Mouse (Mus musculus) granulocyte monocyte progenitor cell, adult 5-6 weeks (primary cell): Measurements from ENCODE around the gene Tle6. TPM values are rescaled to one million over a fixed set of nuclear protein-coding genes. Genes with fewer than 3 reads are reported as not detected.

Experiments
- ATAC-seq: replicated peaks from 2 replicates; pipeline ENCODE4 v1.8.0; 2016; ENCODE audit warnings: mild to moderate bottlenecking, moderate TSS enrichment, inconsistent platforms; ENCODE audit not compliant: poor library complexity, severe bottlenecking
- total RNA-seq, 2 experiments: library from RNA; stranded (forward) in 1 of 2; stranded (reverse) in 1 of 2; fragments of 200-712, 200-1000 nt in 1 of 2; fragments of >200 nt in 1 of 2; fragmentation: Nextera tagmentation in 1 of 2; gene quantifications; 2 replicates each; pipeline ENCODE4 v1.2.3; 2014 to 2017

Tle6 gene
- total RNA-seq, 2 experiments from 2014 or later = 7.9 to 26.0 TPM

- ATAC-seq = no peak
These were observed 5.3 kb downstream of the Tle6 start for GRCm38 (mm10) chr10:81595599-81595998.

GRCm38 (mm10) chr10:81593935-81594334 is 6.9 kb downstream of the Tle6 start:
- no peak for ATAC-seq

- ATAC-seq = no peak
These were observed 7.7 kb downstream of the Tle6 start for GRCm38 (mm10) chr10:81593223-81593622.

GRCm38 (mm10) chr10:81592631-81593030 is 8.2 kb downstream of the Tle6 start:
- no peak for ATAC-seq

- ATAC-seq = no peak
These were observed 9.0 kb downstream of the Tle6 start for GRCm38 (mm10) chr10:81591846-81592245.

GRCm38 (mm10) chr10:81588739-81589138 is 12.1 kb downstream of the Tle6 start:
- ATAC-seq = no peak

GRCm38 (mm10) chr10:81583347-81583746 is 17.5 kb downstream of the Tle6 start:
- ATAC-seq = no peak

GRCm38 (mm10) chr10:81580441-81581070 is 20.3 kb downstream of the Tle6 start:
- peak; percentile 76 for ATAC-seq

- ATAC-seq = peak; percentile 46
These were observed 20.9 kb downstream of the Tle6 start for GRCm38 (mm10) chr10:81579967-81580366.

- ATAC-seq = no peak
These were observed 25.2 kb downstream of the Tle6 start for GRCm38 (mm10) chr10:81575695-81576094.

- peak; percentile 13; the same call in 1 of the 2 replicates for ATAC-seq
These were observed 25.7 kb downstream of the Tle6 start for GRCm38 (mm10) chr10:81575208-81575631.

- ATAC-seq = no peak
These were observed 26.5 kb downstream of the Tle6 start, which contains the start of gene Tle2 for GRCm38 (mm10) chr10:81574081-81575056. Gene Tle2 (plus strand): TSS chr10:81574561.

- ATAC-seq = no peak
These were observed 27.9 kb downstream of the Tle6 start for GRCm38 (mm10) chr10:81572975-81573374.

GRCm38 (mm10) chr10:81572133-81572671 is 28.7 kb downstream of the Tle6 start:
- ATAC-seq = no peak

- ATAC-seq = peak; percentile 84
These were observed 29.4 kb downstream of the Tle6 start for GRCm38 (mm10) chr10:81571501-81571876.

- ATAC-seq = peak; percentile 68
These were observed 29.9 kb downstream of the Tle6 start for GRCm38 (mm10) chr10:81570831-81571500.

- no peak for ATAC-seq
These were observed 30.6 kb downstream of the Tle6 start for GRCm38 (mm10) chr10:81570238-81570800.

- no peak for ATAC-seq
These were observed 31.2 kb downstream of the Tle6 start for GRCm38 (mm10) chr10:81569507-81570237.

GRCm38 (mm10) chr10:81568381-81569191 is 32.3 kb downstream of the Tle6 start:
- ATAC-seq = no peak
